Mouse (Mus musculus) telencephalon, adult 2 months (tissue): Measurements from ENCODE around the gene Borcs6.

Experiments used
- DNase-seq: peaks from one replicate; pipeline ENCODE4 v3.0.0-alpha.2; 2011; ENCODE audit warnings: low read depth, low spot score

Borcs6 gene

GRCm38 (mm10) chr11:69070590-69071222 lies 11.2 kb downstream of the Borcs6 start, which contains the start of gene Tmem107:
Gene Tmem107 (plus strand): TSS chr11:69070806.
- peak; percentile 96 for DNase-seq

- no peak for DNase-seq
Measured at GRCm38 (mm10) chr11:69071262-69071661, 11.7 kb downstream of the Borcs6 start.

GRCm38 (mm10) chr11:69072234-69072633 lies 12.7 kb downstream of the Borcs6 start:
- no peak for DNase-seq

GRCm38 (mm10) chr11:69072666-69073064 lies 13.1 kb downstream of the Borcs6 start:
- DNase-seq, result no peak

GRCm38 (mm10) chr11:69073065-69073888 lies 13.8 kb downstream of the Borcs6 start:
- peak; percentile 97 for DNase-seq

- DNase-seq, result peak; percentile 66
Measured at GRCm38 (mm10) chr11:69073951-69074775, 14.6 kb downstream of the Borcs6 start.

- no peak for DNase-seq
Measured at GRCm38 (mm10) chr11:69074776-69075069, 15.2 kb downstream of the Borcs6 start.

- DNase-seq, result no peak
Measured at GRCm38 (mm10) chr11:69075764-69076479, 16.4 kb downstream of the Borcs6 start.

GRCm38 (mm10) chr11:69076572-69076971 lies 17.1 kb downstream of the Borcs6 start:
- DNase-seq, result no peak

- DNase-seq, result no peak
Measured at GRCm38 (mm10) chr11:69077316-69077715, 17.8 kb downstream of the Borcs6 start.

GRCm38 (mm10) chr11:69078041-69078440 lies 18.5 kb downstream of the Borcs6 start:
- no peak for DNase-seq

GRCm38 (mm10) chr11:69078805-69079438 lies 19.4 kb downstream of the Borcs6 start:
- no peak for DNase-seq

GRCm38 (mm10) chr11:69080102-69080854 lies 20.8 kb downstream of the Borcs6 start:
- no peak for DNase-seq

GRCm38 (mm10) chr11:69080855-69081222 lies 21.3 kb downstream of the Borcs6 start:
- no peak for DNase-seq

GRCm38 (mm10) chr11:69081613-69082012 lies 22.1 kb downstream of the Borcs6 start:
- DNase-seq, result no peak

- DNase-seq, result no peak
Measured at GRCm38 (mm10) chr11:69085608-69086007, 26.1 kb downstream of the Borcs6 start.

- peak; percentile 83 for DNase-seq
Measured at GRCm38 (mm10) chr11:69086390-69086789, 26.9 kb downstream of the Borcs6 start.

GRCm38 (mm10) chr11:69087082-69087481 lies 27.6 kb downstream of the Borcs6 start:
- no peak for DNase-seq

GRCm38 (mm10) chr11:69087597-69087996 lies 28.1 kb downstream of the Borcs6 start:
- no peak for DNase-seq

- DNase-seq, result no peak
Measured at GRCm38 (mm10) chr11:69088103-69088855, 28.8 kb downstream of the Borcs6 start, which contains the start of gene Vamp2. Gene Vamp2 (plus strand): TSS chr11:69088490.
